Mouse (Mus musculus): ENCODE data around the gene Tango6.

GRCm38 (mm10) chr8:106854534-106855241, 171.8 kb downstream of the Tango6 start:
- TF ChIP-seq POLR2A (IDR thresholded peaks at IDR 0.05; ENCODE audit: borderline replicate concordance, extremely low read depth, insufficient read depth, insufficient read length, poor library complexity, severe bottlenecking) (no peak), CTCF (IDR thresholded peaks at IDR 0.05; ENCODE audit: borderline replicate concordance, extremely low read depth, insufficient read depth, insufficient read length) (no peak)

Measured in brain, embryonic 14.5 days (tissue).